Mouse (Mus musculus) CH12.LX (cell line): ENCODE data around the gene Arhgef3. TPM values are rescaled to one million over a fixed set of nuclear protein-coding genes. Genes with fewer than 3 reads are reported as not detected.
A peak's percentile ranks its signal among the peaks of the same experiment; 100 is the strongest.

Source experiments
- DNase-seq: peaks from one replicate; pipeline ENCODE4 v3.0.0-alpha.2; 2013; ENCODE audit errors: extremely low read depth
- H3K27ac ChIP-seq: 2 replicates; pipeline ENCODE4 v1.5.1; 2012; ENCODE audit warnings: low read depth, mild to moderate bottlenecking, control low read depth, moderate library complexity; ENCODE audit not compliant: insufficient read depth
- H3K27me3 ChIP-seq: replicated peaks from 2 replicates; pipeline ENCODE3; 2012; ENCODE audit warnings: inconsistent platforms
- H3K36me3 ChIP-seq, 2 experiments: replicated peaks in 1 of 2; 2 replicates each; pipeline versions ENCODE3 to v1.6.1; 2012; ENCODE audit warnings: inconsistent platforms in 1 of 2, low read length in 1 of 2, mild to moderate bottlenecking in 1 of 2, mixed read lengths in 1 of 2, moderate library complexity in 1 of 2; ENCODE audit not compliant: control insufficient read depth in 1 of 2, insufficient read depth in 1 of 2
- H3K4me1 ChIP-seq, 2 experiments: 2 replicates each; pipeline ENCODE4 v1.6.1; 2012; ENCODE audit warnings: inconsistent platforms in 1 of 2, moderate library complexity in 1 of 2; ENCODE audit not compliant: insufficient read depth in 2 of 2, control insufficient read depth in 1 of 2
- H3K4me2 ChIP-seq: 2 replicates; pipeline ENCODE4 v1.6.1; 2012; ENCODE audit warnings: low read depth, mild to moderate bottlenecking, control low read depth; ENCODE audit not compliant: poor library complexity, insufficient read depth, severe bottlenecking
- H3K4me3 ChIP-seq, 3 experiments: fragments of 150-350 bp in 1 of 3; sonication (generic) in 1 of 3; replicated peaks in 1 of 3; 2 replicates each; pipeline versions ENCODE3 to v1.5.1; 2011 to 2012; ENCODE audit warnings: low read depth in 2 of 3, low read length in 2 of 3, mild to moderate bottlenecking in 2 of 3, moderate library complexity in 2 of 3, control low read depth in 1 of 3, improper control_type of control experiment in 1 of 3, inconsistent platforms in 1 of 3, mixed read lengths in 1 of 3; ENCODE audit not compliant: poor library complexity in 1 of 3
- H3K79me2 ChIP-seq: replicated peaks from 2 replicates; pipeline ENCODE4 v1.6.1; 2012; ENCODE audit warnings: mild to moderate bottlenecking, moderate library complexity; ENCODE audit not compliant: control insufficient read depth, poor library complexity, insufficient read depth, severe bottlenecking; ENCODE audit errors: extremely low read depth
- H3K9ac ChIP-seq: 2 replicates; pipeline ENCODE4 v1.6.1; 2012; ENCODE audit warnings: low read depth, mild to moderate bottlenecking, control low read depth, moderate library complexity; ENCODE audit not compliant: insufficient read depth
- H3K9me3 ChIP-seq: replicated peaks from 2 replicates; pipeline ENCODE3; 2012; ENCODE audit warnings: low read length, inconsistent platforms, mixed read lengths
- BHLHE40 ChIP-seq: IDR thresholded peaks from 2 replicates; pipeline ENCODE4 v1.6.1; 2011; ENCODE audit warnings: mild to moderate bottlenecking, low read depth, low read length, improper control_type of control experiment
- CHD1 ChIP-seq: IDR thresholded peaks from 2 replicates; pipeline ENCODE4 v1.6.1; 2012; ENCODE audit warnings: low read depth, low read length, improper control_type of control experiment, inconsistent platforms
- CHD2 ChIP-seq: IDR thresholded peaks from 2 replicates; pipeline ENCODE4 v1.6.1; 2011; ENCODE audit warnings: low read length, improper control_type of control experiment
- CTCF ChIP-seq, 2 experiments: IDR thresholded peaks in 1 of 2; conservative IDR thresholded peaks in 1 of 2; 2 replicates each; pipeline ENCODE4 v1.5.1; 2011 to 2012; ENCODE audit warnings: low read depth in 2 of 2, low read length in 2 of 2, improper control_type of control experiment in 1 of 2, inconsistent platforms in 1 of 2, mild to moderate bottlenecking in 1 of 2, moderate library complexity in 1 of 2
- E2F4 ChIP-seq: IDR thresholded peaks from 2 replicates; pipeline ENCODE4 v1.6.1; 2011; ENCODE audit warnings: low read depth, low read length, improper control_type of control experiment; ENCODE audit not compliant: insufficient replicate concordance
- ELF1 ChIP-seq: IDR thresholded peaks from 2 replicates; pipeline ENCODE4 v1.6.1; 2014; ENCODE audit warnings: low read depth, mild to moderate bottlenecking, inconsistent platforms, low read length, improper control_type of control experiment
- EP300 ChIP-seq: IDR thresholded peaks from 2 replicates; pipeline ENCODE4 v1.6.1; 2011; ENCODE audit warnings: low read length, improper control_type of control experiment
- ETS1 ChIP-seq: conservative IDR thresholded peaks from 2 replicates; pipeline ENCODE4 v1.6.1; 2012; ENCODE audit warnings: low read depth, mild to moderate bottlenecking, inconsistent platforms, low read length, improper control_type of control experiment, moderate library complexity
- GABPA ChIP-seq: IDR thresholded peaks from 2 replicates; pipeline ENCODE4 v1.6.1; 2012; ENCODE audit warnings: low read depth, low read length, improper control_type of control experiment, inconsistent platforms; ENCODE audit not compliant: insufficient replicate concordance
- HCFC1 ChIP-seq: IDR thresholded peaks from 2 replicates; pipeline ENCODE4 v1.6.1; 2012; ENCODE audit warnings: low read depth, mild to moderate bottlenecking, inconsistent platforms, low read length, improper control_type of control experiment
- JUN ChIP-seq: IDR thresholded peaks from 2 replicates; pipeline ENCODE4 v1.6.1; 2011; ENCODE audit warnings: low read depth, mild to moderate bottlenecking, low read length, improper control_type of control experiment, moderate library complexity; ENCODE audit not compliant: insufficient read depth
- JUND ChIP-seq: conservative IDR thresholded peaks from 2 replicates; pipeline ENCODE4 v1.6.1; 2011; ENCODE audit warnings: low read depth, low read length, improper control_type of control experiment
- KAT2A ChIP-seq: IDR thresholded peaks from 2 replicates; pipeline ENCODE4 v1.6.1; 2012; ENCODE audit warnings: low read length, improper control_type of control experiment, inconsistent platforms; ENCODE audit not compliant: insufficient replicate concordance
- MAFK ChIP-seq: IDR thresholded peaks from 2 replicates; pipeline ENCODE4 v1.6.1; 2011; ENCODE audit warnings: low read length, improper control_type of control experiment; ENCODE audit not compliant: insufficient replicate concordance
- MAX ChIP-seq: IDR thresholded peaks from 2 replicates; pipeline ENCODE4 v1.6.1; 2011; ENCODE audit warnings: low read length, improper control_type of control experiment
- MEF2A ChIP-seq: IDR thresholded peaks from 2 replicates; pipeline ENCODE4 v1.6.1; 2014; ENCODE audit warnings: low read depth, mild to moderate bottlenecking, inconsistent platforms, low read length, improper control_type of control experiment, borderline replicate concordance
- MXI1 ChIP-seq: IDR thresholded peaks from 2 replicates; pipeline ENCODE4 v1.6.1; 2011; ENCODE audit warnings: mild to moderate bottlenecking, low read depth, low read length, improper control_type of control experiment
- NELFE ChIP-seq: IDR thresholded peaks from 2 replicates; pipeline ENCODE4 v1.6.1; 2011; ENCODE audit warnings: low read depth, low read length, improper control_type of control experiment
- NRF1 ChIP-seq: IDR thresholded peaks from 2 replicates; pipeline ENCODE4 v1.6.1; 2014; ENCODE audit warnings: low read depth, mild to moderate bottlenecking, inconsistent platforms, low read length, improper control_type of control experiment, moderate library complexity
- POLR2A ChIP-seq: IDR thresholded peaks from 2 replicates; pipeline ENCODE4 v1.6.1; 2011; ENCODE audit warnings: low read depth, mild to moderate bottlenecking, improper control_type of control experiment, low read length
- RAD21 ChIP-seq: IDR thresholded peaks from 2 replicates; pipeline ENCODE4 v1.6.1; 2011; ENCODE audit warnings: low read depth, mild to moderate bottlenecking, low read length, improper control_type of control experiment, moderate library complexity
- RCOR1 ChIP-seq: conservative IDR thresholded peaks from 2 replicates; pipeline ENCODE4 v1.6.1; 2012; ENCODE audit warnings: low read depth, mild to moderate bottlenecking, inconsistent platforms, low read length, improper control_type of control experiment
- SIN3A ChIP-seq: IDR thresholded peaks from 2 replicates; pipeline ENCODE4 v1.6.1; 2012; ENCODE audit warnings: low read length, improper control_type of control experiment, inconsistent platforms
- SMC3 ChIP-seq: IDR thresholded peaks from 2 replicates; pipeline ENCODE4 v1.6.1; 2011; ENCODE audit warnings: low read depth, low read length, improper control_type of control experiment
- TBP ChIP-seq: conservative IDR thresholded peaks from 2 replicates; pipeline ENCODE4 v1.6.1; 2011; ENCODE audit warnings: low read depth, low read length, improper control_type of control experiment
- TCF12 ChIP-seq: IDR thresholded peaks from 2 replicates; pipeline ENCODE4 v1.6.1; 2014; ENCODE audit warnings: low read depth, mild to moderate bottlenecking, inconsistent platforms, low read length, improper control_type of control experiment
- UBTF ChIP-seq: IDR thresholded peaks from 2 replicates; pipeline ENCODE4 v1.6.1; 2012; ENCODE audit warnings: low read depth, mild to moderate bottlenecking, inconsistent platforms, low read length, improper control_type of control experiment, moderate library complexity
- USF1 ChIP-seq: IDR thresholded peaks from 2 replicates; pipeline ENCODE4 v1.6.1; 2014; ENCODE audit warnings: low read depth, mild to moderate bottlenecking, inconsistent platforms, low read length, improper control_type of control experiment
- ZC3H11A ChIP-seq: IDR thresholded peaks from 2 replicates; pipeline ENCODE4 v1.6.1; 2012; ENCODE audit warnings: low read depth, mild to moderate bottlenecking, inconsistent platforms, low read length, improper control_type of control experiment
- ZKSCAN1 ChIP-seq: IDR thresholded peaks from 2 replicates; pipeline ENCODE4 v1.6.1; 2012; ENCODE audit warnings: low read depth, inconsistent platforms, low read length, improper control_type of control experiment, borderline replicate concordance
- ZMIZ1 ChIP-seq: IDR thresholded peaks from 2 replicates; pipeline ENCODE4 v1.6.1; 2012; ENCODE audit warnings: low read depth, mild to moderate bottlenecking, inconsistent platforms, low read length, improper control_type of control experiment
- ZNF384 ChIP-seq: IDR thresholded peaks from 2 replicates; pipeline ENCODE4 v1.6.1; 2012; ENCODE audit warnings: low read depth, low read length, improper control_type of control experiment, inconsistent platforms
- dilution Hi-C: fragments of 300-500 bp; cut with MboI; formaldehyde crosslinking; loops from 2 replicates; pipeline ENCODE4 v1.14.3; 2020; ENCODE audit warnings: low sequenced_read_pairs; ENCODE audit not compliant: extremely low pct_unique_long_range_greater_than_20kb, extremely low pct_ligation_motif_present
- in situ Hi-C: fragments of 300-500 bp; cut with MboI; formaldehyde crosslinking; loops from 3 replicates; pipeline ENCODE4 v1.14.3; 2019; ENCODE audit warnings: low sequenced_read_pairs, low pct_ligation_motif_present, low pct_unique_long_range_greater_than_20kb, mixed read lengths
- polyA plus RNA-seq: library from polyadenylated mRNA; unstranded; fragments of >175 nt; gene quantifications from 2 replicates; pipeline ENCODE4 v1.2.1, GENCODE M21; 2012; ENCODE audit warnings: low read depth; ENCODE audit not compliant: insufficient read length
- total RNA-seq, 2 experiments: library from RNA; depleted of rRNA; stranded (reverse); fragments of 300-350 nt in 1 of 2; fragments of >200 nt in 1 of 2; gene quantifications; 2 replicates each; pipeline ENCODE4 v1.2.3; 2012 to 2014

Arhgef3 gene
- total and polyA plus RNA-seq, 3 experiments = 0.51 to 0.64 (median 0.62) TPM

- peaks cover 0 to under 1% of the 10 kb centered on the region in 2 experiments; a peak in 1 of 4 replicates for H3K4me1 ChIP-seq
- dilution Hi-C loops = no loop called here
These were observed 69.0 kb downstream of the Arhgef3 start for GRCm38 (mm10) chr14:27183501-27184230.

GRCm38 (mm10) chr14:27185902-27186301 is 71.2 kb downstream of the Arhgef3 start:
- Histone ChIP-seq H3K4me2 (no peak overlapping the region), H3K79me2 (no peaks in the 10 kb centered on the region), H3K36me3 (no peaks in the 10 kb centered on the region), H3K27me3 (no peaks in the 10 kb centered on the region), H3K9ac (no peak overlapping the region), H3K4me3 (no peak overlapping the region), H3K27ac (no peak overlapping the region), H3K9me3 (no peaks in the 10 kb centered on the region), H3K4me1 (no peaks in the 10 kb centered on the region)
- dilution Hi-C loops = no loop called here
- TF ChIP-seq JUN = no peak
- no peak for TF ChIP-seq RCOR1
- no peak for DNase-seq
- in situ Hi-C loops = loop anchor here (5.0 to 25.0 kb wide), 2 partner anchors 221 to 401 kb away; no protein-coding TSS in a partner anchor

More at GRCm38 (mm10) chr14:27183501-27184230, 69.0 kb downstream of the Arhgef3 start:
- Histone ChIP-seq H3K79me2 (no peaks in the 10 kb centered on the region), H3K4me3 (no peak overlapping the region), H3K36me3 (no peaks in the 10 kb centered on the region), H3K9me3 (no peaks in the 10 kb centered on the region), H3K9ac (no peak overlapping the region), H3K4me2 (no peak overlapping the region), H3K27ac (no peak overlapping the region), H3K27me3 (no peaks in the 10 kb centered on the region)
- DNase-seq = peak; percentile 62
- TF ChIP-seq ZKSCAN1 (no peak), UBTF (no peak), GABPA (no peak), HCFC1 (no peak), SIN3A (no peak), CHD2 (no peak), CHD1 (no peak), ZC3H11A (0 out of 2 replicates have a peak, but pooled peaks have one; percentile 7), NELFE (no peak), ZMIZ1 (no peak), ETS1 (no peak), SMC3 (peak; percentile 83), NRF1 (no peak), ZNF384 (no peak), CTCF (conservative IDR thresholded peaks at IDR 0.05 in 1 of 2, IDR thresholded peaks at IDR 0.05 in 1 of 2; ENCODE audit: low read depth in 2 of 2, low read length in 2 of 2) (peak in 1 of 2 experiments; percentile 78; a peak in 3 of 4 replicates), MAFK (no peak), KAT2A (no peak), EP300 (no peak), E2F4 (no peak), POLR2A (no peak), ELF1 (no peak), MEF2A (no peak), JUND (no peak), MXI1 (no peak), MAX (no peak), BHLHE40 (no peak), TBP (no peak), USF1 (no peak), RAD21 (peak; percentile 73), TCF12 (no peak)
- in situ Hi-C loops = loop anchor here (25.0 kb wide), 1 partner anchor 404 kb away; no protein-coding TSS in a partner anchor
